Mouse (Mus musculus) intestine, embryonic 16.5 days (tissue): ENCODE measurements around the gene Hdac2. TPM values are rescaled to one million over a fixed set of nuclear protein-coding genes. Genes with fewer than 3 reads are reported as not detected.
A peak's percentile ranks its signal among the peaks of the same experiment; 100 is the strongest.

Source experiments
- ATAC-seq: fragments of 200-750 bp; cut with Nextera tagmentation; 2 replicates; pipeline ENCODE4 v1.8.0; 2017; ENCODE audit warnings: moderate TSS enrichment, moderate library complexity
- H3K27ac ChIP-seq: fragments of 300-500 bp; sonication (generic); 2 replicates; pipeline ENCODE4 v1.5.1; 2014; ENCODE audit warnings: mild to moderate bottlenecking, low read length
- H3K27me3 ChIP-seq: fragments of 300-500 bp; sonication (generic); replicated peaks from 2 replicates; pipeline ENCODE4 v1.6.1; 2014; ENCODE audit warnings: low read length, control low read depth, mixed read lengths; ENCODE audit not compliant: control insufficient read depth, insufficient read depth
- H3K36me3 ChIP-seq: fragments of 300-500 bp; sonication (generic); 2 replicates; pipeline ENCODE4 v1.6.1; 2014; ENCODE audit warnings: low read length, control low read depth; ENCODE audit not compliant: control insufficient read depth, insufficient read depth
- H3K4me1 ChIP-seq: fragments of 300-500 bp; sonication (generic); 2 replicates; pipeline ENCODE4 v1.6.1; 2014; ENCODE audit warnings: low read length, control low read depth, mixed read lengths; ENCODE audit not compliant: control insufficient read depth, insufficient read depth
- H3K4me2 ChIP-seq: fragments of 300-500 bp; sonication (generic); 2 replicates; pipeline ENCODE4 v1.6.1; 2014; ENCODE audit warnings: low read depth, low read length, control low read depth
- H3K4me3 ChIP-seq: fragments of 300-500 bp; sonication (generic); 2 replicates; pipeline ENCODE4 v1.5.1; 2014; ENCODE audit warnings: mild to moderate bottlenecking, low read length
- H3K9ac ChIP-seq: fragments of 300-500 bp; sonication (generic); 2 replicates; pipeline ENCODE4 v1.6.1; 2014; ENCODE audit warnings: low read depth, low read length
- H3K9me3 ChIP-seq: fragments of 300-500 bp; sonication (generic); 2 replicates; pipeline ENCODE4 v1.6.1; 2016; ENCODE audit warnings: low read length, control low read depth; ENCODE audit not compliant: control insufficient read depth
- WGBS: fragments of 180-500 bp; shearing (Covaris S2); extraction: QIAGEN DNeasy Blood & Tissue Kit; methylation state at CpG from one replicate; pipeline ENCODE4 v1.1.7; 2014; 5-methylcytosine and 5-hydroxymethylcytosine counted together
- polyA plus RNA-seq: library from polyadenylated mRNA; unstranded; fragments of >200 nt; fragmentation: Nextera tagmentation; extraction: Ambion mirVana; gene quantifications from 2 replicates; pipeline ENCODE4 v1.2.1, GENCODE M21; 2015

Gene Hdac2
- polyA plus RNA-seq = 131 and 136 TPM in 2 replicates

DNA sequence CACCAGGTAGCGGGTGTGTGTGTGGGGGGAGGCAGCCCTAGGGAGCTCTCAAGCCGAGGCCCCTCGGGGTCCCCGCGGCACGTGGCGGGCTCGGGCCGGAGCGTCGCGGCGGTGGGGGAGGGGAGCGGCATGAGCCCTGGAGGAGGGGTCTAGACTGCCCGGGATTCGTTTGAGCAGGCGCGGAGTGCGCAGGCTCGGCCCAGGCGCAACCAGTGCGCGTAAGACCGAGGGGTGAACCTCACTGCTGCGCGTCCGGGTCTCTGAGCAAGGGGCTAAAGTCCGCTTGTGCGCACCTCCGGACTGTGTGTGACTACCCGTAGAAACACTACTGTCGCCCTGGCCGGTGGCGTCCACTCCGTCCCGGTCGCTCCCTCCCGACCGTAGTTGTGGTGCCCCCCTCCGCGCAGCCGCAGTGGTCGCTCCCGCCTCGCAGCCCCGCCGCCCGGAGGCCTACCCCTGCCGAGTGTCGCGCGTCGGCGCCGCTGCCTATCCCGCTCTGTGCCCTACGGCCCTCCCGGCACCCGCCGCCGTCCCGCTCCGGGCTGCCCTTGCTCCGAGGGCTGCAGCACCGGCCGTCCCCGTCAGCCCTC, at the start of gene Hdac2:
Hdac2 (plus strand) TSS at position 459 of the 590 bp plus-strand sequence.
- peak within 1 kb of the TSS; percentile 92 for H3K9ac ChIP-seq
- H3K36me3 ChIP-seq = peaks cover 3% of the 10 kb centered on the region; the same call in 1 of the 2 replicates
- ATAC-seq = peak; percentile 98
- peaks cover 9% of the 10 kb centered on the region for H3K4me1 ChIP-seq
- peak within 1 kb of the TSS; percentile 84 for H3K4me3 ChIP-seq
- peak within 1 kb of the TSS; percentile 81 for H3K4me2 ChIP-seq
- H3K27me3 ChIP-seq = no peaks in the 10 kb centered on the region
- peak within 1 kb of the TSS; percentile 98 for H3K27ac ChIP-seq
- WGBS = under 1% methylated on average over 67 of the region's 67 CpGs
- no peaks in the 10 kb centered on the region for H3K9me3 ChIP-seq

DNA sequence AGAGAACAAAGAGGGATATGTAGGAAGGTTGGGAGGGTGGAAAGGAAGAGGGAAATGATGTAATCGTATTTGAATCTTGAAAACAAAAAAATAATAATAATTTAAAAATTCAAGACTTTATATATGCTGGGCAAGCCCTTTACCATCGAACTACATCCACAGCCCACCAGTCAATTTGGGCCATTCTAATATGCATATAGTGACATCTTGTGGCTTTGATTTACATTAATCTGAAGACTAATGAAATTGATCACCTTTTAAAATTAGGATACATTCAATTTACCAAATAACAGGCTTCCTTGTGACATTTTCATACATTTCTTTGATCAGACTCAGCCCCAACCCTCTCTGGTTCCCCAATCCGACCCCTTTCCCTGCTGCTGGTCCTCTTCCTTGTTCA, 46.1 kb upstream of the Hdac2 start:
- no peaks in the 10 kb centered on the region for H3K36me3 ChIP-seq
- ATAC-seq = no peak
- WGBS = 70% methylated on average over 3 of the region's 3 CpGs

GRCm38 (mm10) chr10:36935863-36936262, 38.5 kb upstream of the Hdac2 start:
- no peaks in the 10 kb centered on the region for H3K9me3 ChIP-seq
- no peaks in the 10 kb centered on the region for H3K4me1 ChIP-seq
- no peak overlapping the region for H3K4me3 ChIP-seq
- no peak overlapping the region for H3K4me2 ChIP-seq
- 78% methylated on average over 5 of the region's 5 CpGs for WGBS
- H3K9ac ChIP-seq = no peak overlapping the region
- no peaks in the 10 kb centered on the region for H3K27me3 ChIP-seq
- no peaks in the 10 kb centered on the region for H3K36me3 ChIP-seq
- no peak for ATAC-seq
- H3K27ac ChIP-seq = no peak overlapping the region

More for the DNA sequence above, 46.1 kb upstream of the Hdac2 start:
- Histone ChIP-seq H3K9me3 (no peaks in the 10 kb centered on the region), H3K27me3 (no peaks in the 10 kb centered on the region), H3K9ac (no peak overlapping the region), H3K27ac (no peak overlapping the region), H3K4me2 (no peak overlapping the region), H3K4me3 (no peak overlapping the region), H3K4me1 (no peaks in the 10 kb centered on the region)

GRCm38 (mm10) chr10:36936271-36936670, 38.1 kb upstream of the Hdac2 start:
- H3K9me3 ChIP-seq = no peaks in the 10 kb centered on the region
- H3K36me3 ChIP-seq = no peaks in the 10 kb centered on the region
- no peaks in the 10 kb centered on the region for H3K27me3 ChIP-seq
- no peak overlapping the region for H3K4me3 ChIP-seq
- no peak overlapping the region for H3K27ac ChIP-seq
- H3K4me1 ChIP-seq = no peaks in the 10 kb centered on the region
- H3K4me2 ChIP-seq = no peak overlapping the region
- ATAC-seq = no peak
- 63% methylated on average over 2 of the region's 2 CpGs for WGBS
- H3K9ac ChIP-seq = no peak overlapping the region

DNA sequence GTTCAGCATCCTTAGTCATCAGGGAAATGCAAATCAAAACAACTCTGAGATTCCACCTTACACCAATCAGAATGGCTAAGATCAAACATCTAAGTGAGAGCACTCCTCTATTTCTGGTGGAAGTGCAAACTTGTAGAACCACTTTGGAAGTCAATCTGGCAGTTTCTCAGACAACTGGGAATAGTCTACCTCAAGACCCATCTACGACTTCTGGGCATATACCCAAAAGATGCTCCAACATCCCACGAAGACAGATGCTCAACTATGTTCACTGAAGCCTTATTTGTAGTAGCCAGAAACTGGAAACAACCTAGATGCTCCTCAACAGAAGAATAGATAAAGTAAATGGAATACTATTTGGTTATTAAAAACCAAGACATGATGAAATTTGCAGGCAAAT, 22.6 kb upstream of the Hdac2 start:
- 72% methylated on average over 2 of the region's 2 CpGs for WGBS
- H3K4me3 ChIP-seq = no peak overlapping the region
- H3K4me1 ChIP-seq = no peaks in the 10 kb centered on the region
- no peaks in the 10 kb centered on the region for H3K9me3 ChIP-seq
- ATAC-seq = no peak
- no peak overlapping the region for H3K4me2 ChIP-seq
- no peak overlapping the region for H3K9ac ChIP-seq
- H3K27ac ChIP-seq = no peak overlapping the region
- no peaks in the 10 kb centered on the region for H3K36me3 ChIP-seq
- no peaks in the 10 kb centered on the region for H3K27me3 ChIP-seq

DNA sequence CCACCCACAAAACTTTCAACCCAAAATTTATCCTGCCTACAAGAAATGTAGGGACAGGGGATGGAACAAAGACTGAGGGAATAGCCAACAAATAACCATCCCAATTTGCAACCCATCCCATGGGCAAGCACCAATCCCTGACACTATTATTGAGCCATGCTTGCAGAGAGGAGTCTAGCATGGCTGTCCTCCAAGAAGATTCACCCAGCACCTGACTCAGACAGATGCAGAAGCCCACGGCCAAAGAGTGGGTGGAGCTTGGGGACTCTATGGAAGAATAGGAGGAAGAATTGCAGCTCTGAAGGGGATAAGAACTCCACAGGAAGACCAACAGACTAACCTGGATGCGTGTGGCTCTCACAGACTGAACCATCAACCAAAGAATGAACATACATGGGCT, 21.7 kb upstream of the Hdac2 start:
- no peak overlapping the region for H3K27ac ChIP-seq
- no peak overlapping the region for H3K4me2 ChIP-seq
- H3K36me3 ChIP-seq = no peaks in the 10 kb centered on the region
- no peaks in the 10 kb centered on the region for H3K4me1 ChIP-seq
- H3K9ac ChIP-seq = no peak overlapping the region
- no peaks in the 10 kb centered on the region for H3K9me3 ChIP-seq
- no peak overlapping the region for H3K4me3 ChIP-seq
- no peaks in the 10 kb centered on the region for H3K27me3 ChIP-seq
- ATAC-seq = no peak
- 83% methylated on average over 2 of the region's 2 CpGs for WGBS

DNA sequence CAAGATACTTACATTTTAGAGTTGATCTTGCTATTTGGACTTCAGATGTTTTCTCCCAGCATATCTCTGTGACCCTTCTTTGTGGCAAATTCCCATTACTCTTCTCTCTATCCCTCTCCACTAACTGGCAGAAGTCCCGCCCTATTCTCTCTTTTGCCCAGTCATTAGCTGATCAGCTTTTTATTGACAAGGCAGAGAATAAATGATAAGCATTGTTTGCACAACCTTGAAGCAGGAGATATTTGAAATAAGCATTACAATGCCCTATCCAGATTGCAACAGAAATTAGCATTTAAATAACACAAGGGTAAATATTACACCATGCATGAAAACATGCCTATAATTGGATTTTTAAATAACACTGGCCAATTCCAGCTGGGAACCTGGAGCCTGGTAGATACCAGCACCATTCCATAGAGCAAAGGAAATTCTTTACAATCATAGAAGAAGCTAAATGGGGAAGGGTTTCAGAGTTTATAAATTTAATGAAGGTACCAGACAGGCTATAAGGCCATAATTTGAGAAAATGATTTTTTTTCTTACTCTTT, 14.7 kb upstream of the Hdac2 start:
- Histone ChIP-seq H3K4me3 (no peak overlapping the region), H3K27ac (no peak overlapping the region), H3K9ac (no peak overlapping the region), H3K9me3 (no peaks in the 10 kb centered on the region), H3K27me3 (no peaks in the 10 kb centered on the region), H3K4me1 (no peaks in the 10 kb centered on the region), H3K36me3 (no peaks in the 10 kb centered on the region), H3K4me2 (no peak overlapping the region)
- WGBS = 88% methylated on average over 1 of the region's 1 CpGs
- no peak for ATAC-seq

GRCm38 (mm10) chr10:36964406-36964805, 9.9 kb upstream of the Hdac2 start:
- Histone ChIP-seq H3K4me3 (no peak overlapping the region), H3K4me2 (no peak overlapping the region), H3K9ac (no peak overlapping the region), H3K27me3 (no peaks in the 10 kb centered on the region), H3K4me1 (no peaks in the 10 kb centered on the region), H3K9me3 (no peaks in the 10 kb centered on the region), H3K27ac (no peak overlapping the region), H3K36me3 (no peaks in the 10 kb centered on the region)
- ATAC-seq = no peak
- WGBS = 71% methylated on average over 2 of the region's 2 CpGs

DNA sequence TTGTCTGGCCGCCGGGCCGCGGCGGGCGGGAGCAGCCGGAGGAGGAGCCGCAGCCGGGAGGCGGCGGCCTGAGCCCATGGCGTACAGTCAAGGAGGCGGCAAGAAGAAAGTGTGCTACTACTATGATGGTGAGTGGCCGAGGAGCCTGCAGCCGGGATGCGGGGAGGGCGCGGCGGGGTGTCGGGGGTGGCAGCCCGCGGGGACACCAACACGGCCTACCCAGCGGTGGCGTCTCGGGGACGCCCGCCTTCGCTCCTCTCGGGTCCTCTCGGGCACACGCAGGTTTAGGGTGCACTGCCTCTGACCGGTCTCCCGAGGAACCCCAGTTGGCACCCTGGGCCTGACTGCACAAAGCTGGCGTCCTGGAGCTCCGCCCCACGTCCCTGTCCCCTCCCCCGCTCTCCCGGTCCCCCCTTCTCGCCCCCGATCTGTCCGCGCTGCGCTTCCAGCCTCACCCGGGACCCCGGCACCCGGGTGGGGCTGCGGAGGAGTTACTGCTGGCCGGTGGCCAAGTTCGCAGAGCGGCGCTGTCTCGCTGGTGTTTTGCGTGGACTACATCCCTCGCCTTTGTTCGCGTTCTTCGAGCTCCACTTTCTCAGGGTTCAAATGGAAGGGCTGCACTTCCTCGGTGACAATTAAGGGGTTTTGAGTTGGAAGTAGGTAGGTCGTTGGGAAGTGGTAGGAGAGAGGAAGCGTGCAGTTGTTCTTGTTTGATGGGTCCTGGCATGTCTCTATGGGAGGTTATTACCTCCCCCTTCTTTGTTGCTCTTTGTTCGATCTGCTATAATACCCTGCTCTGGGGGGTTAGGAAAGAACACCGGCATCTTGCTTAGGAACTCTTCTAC, 554 bp downstream of the Hdac2 start:
- Histone ChIP-seq H3K36me3 (peaks cover 3% of the 10 kb centered on the region; the same call in 1 of the 2 replicates), H3K4me1 (peaks cover 9% of the 10 kb centered on the region)
- under 1% methylated on average over 61 of the region's 63 CpGs for whole genome bisulfite sequencing

More for the DNA sequence above, 554 bp downstream of the Hdac2 start:
- H3K27ac ChIP-seq = peak overlapping the region; percentile 98
- H3K9me3 ChIP-seq = no peaks in the 10 kb centered on the region
- peak; percentile 86 for ATAC-seq
- no peaks in the 10 kb centered on the region for H3K27me3 ChIP-seq
- peak overlapping the region; percentile 84 for H3K4me3 ChIP-seq
- H3K4me2 ChIP-seq = peak overlapping the region; percentile 81
- peak overlapping the region; percentile 92 for H3K9ac ChIP-seq
